Mouse (Mus musculus) megakaryocyte, adult 5-6 weeks (primary cell): Measurements from ENCODE around the gene Faap20. TPM values are rescaled to one million over a fixed set of nuclear protein-coding genes. Genes with fewer than 3 reads are reported as not detected.

Experiments used
- ATAC-seq: 2 replicates; pipeline ENCODE4 v1.8.0; 2016; ENCODE audit warnings: mild to moderate bottlenecking, inconsistent platforms; ENCODE audit not compliant: poor library complexity, severe bottlenecking
- total RNA-seq, 2 experiments: library from RNA; stranded (forward) in 1 of 2; stranded (reverse) in 1 of 2; fragments of 153-499, 151-499 nt in 1 of 2; fragments of 221-1000, 200-1000 nt in 1 of 2; gene quantifications; 2 replicates each; pipeline versions ENCODE4 v1.2.3 to v1.2.4; 2015 to 2017

The Faap20 gene
- total RNA-seq, 2 experiments from 2014 or later: 11.7 to 32.6 TPM

- no peak for ATAC-seq
Measured at GRCm38 (mm10) chr4:155220213-155221100, 29.1 kb upstream of the Faap20 start.

DNA sequence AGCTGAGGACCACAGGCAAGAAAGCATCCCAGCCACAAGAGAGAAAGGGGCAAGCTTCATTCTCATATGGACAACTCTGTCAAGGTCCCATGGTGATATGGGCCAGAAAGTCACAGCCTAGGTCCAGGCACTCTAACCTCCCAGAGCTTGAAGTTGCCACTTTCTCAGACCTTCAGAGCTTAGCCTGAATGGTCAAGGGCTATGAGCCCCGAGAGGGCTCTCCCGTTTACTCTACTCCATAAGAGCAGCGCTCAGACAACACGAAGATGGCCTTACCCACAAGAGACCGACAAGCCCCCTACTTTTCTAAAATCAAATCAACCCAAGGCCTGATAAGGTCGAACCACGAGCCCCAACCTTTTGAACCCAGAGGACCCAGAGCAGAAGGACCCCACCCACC lies 28.5 kb upstream of the Faap20 start:
- no peak for ATAC-seq

DNA sequence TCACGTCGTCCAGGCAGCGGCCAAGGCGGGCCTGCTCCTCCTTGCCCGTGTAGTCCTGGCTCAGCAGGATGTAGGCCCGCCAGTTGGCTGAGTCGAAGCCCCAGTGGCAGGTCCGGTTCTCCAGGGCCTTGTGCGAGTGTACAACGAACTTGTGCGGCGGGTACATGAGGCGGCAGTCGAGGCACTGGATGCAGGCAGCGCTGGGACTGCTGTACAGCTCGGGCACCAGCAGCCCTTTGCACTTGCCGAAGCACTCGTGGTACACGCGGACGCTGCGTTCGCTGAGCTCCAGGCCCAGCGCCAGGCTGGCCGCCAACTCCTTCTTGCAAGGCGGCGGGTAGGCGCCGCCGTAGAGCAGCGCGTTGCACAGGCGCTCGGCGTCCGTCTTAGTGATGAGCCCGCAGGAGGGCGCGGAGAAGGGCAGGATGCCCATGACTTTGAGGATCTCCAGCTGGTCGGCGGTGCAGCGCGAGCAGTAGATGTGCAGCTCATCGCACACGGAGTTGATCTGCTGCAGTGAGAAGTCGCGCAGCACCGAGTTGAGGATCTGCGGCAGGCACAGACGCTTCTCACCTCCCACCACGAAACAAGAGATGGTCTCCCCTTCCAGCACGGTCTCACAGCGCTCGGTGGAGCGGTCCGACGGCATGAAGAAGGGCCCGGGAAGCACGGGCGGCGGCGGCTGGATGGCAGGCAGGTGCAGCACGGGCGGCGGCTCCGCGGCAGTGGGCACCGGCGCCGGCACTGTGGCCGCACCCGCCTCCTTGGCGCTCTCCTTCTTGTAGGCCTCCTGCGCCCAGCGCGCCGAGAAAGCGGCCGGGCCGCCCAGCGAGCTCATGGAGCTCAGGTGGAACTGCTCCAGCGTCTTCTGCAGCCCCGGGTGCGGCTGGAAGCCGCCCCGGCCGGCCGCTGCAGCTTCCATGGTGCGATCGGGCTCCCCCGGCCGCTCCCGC lies 27.7 kb upstream of the Faap20 start:
- ATAC-seq: peak; percentile 7

DNA sequence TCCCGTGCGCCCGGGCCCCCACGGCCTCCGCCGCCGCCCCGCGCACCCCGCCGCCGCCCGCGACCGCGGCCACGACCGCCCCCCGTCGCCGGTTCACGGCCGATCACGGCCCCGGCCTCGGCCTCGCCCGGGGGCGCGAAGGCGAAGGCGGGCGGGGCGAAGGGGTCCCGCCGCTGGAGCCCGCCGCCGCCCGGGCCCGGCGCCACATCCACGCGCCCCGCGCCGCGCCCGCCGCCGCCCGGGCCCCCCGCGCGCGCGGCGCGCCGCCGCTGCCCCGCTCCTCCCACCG lies 27.1 kb upstream of the Faap20 start, which contains the start of gene Ski:
Ski (minus strand) TSS at position 41 of the 289 bp plus-strand sequence.
- ATAC-seq: no peak

DNA sequence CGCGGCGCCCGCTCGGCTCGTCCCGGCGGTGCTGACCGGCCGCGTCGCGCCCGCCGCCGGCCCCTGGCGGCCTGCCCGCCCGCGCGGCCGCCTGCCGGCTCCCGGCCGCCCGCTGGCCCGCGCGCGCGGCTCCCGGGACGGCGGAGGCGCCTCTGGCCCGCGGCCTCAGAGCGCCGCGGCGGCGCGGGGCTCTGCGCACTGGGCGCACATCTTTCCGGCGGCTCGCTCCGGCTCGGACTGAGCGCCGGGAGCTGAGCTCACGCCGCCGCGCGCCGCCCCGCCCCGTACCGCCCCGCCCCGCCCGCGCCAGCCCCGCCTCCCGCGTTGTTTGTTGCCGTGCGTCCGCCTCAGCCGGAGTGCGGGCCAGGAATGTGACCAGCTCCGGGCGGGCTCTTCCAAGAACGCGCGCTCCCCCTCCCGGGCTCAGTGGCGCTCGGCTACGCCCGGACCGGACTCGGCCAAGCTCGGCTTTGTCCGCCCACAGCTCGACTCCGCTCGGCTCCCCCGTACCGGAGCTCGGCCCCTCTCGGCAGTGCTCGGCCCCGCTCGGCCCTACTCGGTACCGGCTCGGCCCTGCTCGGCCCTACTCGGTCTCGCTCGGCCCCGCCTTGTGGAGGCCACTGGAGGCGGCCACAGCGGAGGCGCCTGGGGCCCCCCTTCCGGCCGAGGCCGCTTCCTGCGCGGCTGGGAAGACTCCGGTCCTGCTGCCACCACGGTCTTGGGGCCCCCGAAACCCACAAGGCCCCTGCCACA lies 26.6 kb upstream of the Faap20 start:
- ATAC-seq: peak; percentile 80

- ATAC-seq: no peak
Measured at GRCm38 (mm10) chr4:155223594-155224528, 25.7 kb upstream of the Faap20 start.

- no peak for ATAC-seq
Measured at GRCm38 (mm10) chr4:155225918-155226317, 23.7 kb upstream of the Faap20 start.

GRCm38 (mm10) chr4:155227986-155228385 lies 21.6 kb upstream of the Faap20 start:
- no peak for ATAC-seq

DNA sequence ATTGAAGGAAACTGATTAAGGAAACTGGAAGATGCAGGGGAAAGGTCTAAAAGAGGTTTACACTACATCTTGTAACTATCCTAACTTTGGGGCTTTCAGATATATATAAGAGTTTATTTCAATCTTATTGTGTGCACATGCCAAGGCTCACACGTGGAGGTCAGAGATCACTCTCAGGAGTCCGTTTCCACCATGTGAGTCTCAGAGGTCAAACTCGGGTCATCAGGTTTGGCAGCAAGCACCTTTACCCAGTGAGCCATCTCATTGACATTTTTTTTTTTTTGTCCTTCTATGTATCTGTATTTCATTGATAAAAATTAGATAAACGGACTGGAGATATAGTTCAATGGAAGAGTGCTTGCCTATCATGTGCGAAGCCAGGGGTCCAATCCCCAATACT lies 21.1 kb upstream of the Faap20 start:
- ATAC-seq: no peak

GRCm38 (mm10) chr4:155233878-155234277 lies 15.7 kb upstream of the Faap20 start:
- ATAC-seq: no peak

DNA sequence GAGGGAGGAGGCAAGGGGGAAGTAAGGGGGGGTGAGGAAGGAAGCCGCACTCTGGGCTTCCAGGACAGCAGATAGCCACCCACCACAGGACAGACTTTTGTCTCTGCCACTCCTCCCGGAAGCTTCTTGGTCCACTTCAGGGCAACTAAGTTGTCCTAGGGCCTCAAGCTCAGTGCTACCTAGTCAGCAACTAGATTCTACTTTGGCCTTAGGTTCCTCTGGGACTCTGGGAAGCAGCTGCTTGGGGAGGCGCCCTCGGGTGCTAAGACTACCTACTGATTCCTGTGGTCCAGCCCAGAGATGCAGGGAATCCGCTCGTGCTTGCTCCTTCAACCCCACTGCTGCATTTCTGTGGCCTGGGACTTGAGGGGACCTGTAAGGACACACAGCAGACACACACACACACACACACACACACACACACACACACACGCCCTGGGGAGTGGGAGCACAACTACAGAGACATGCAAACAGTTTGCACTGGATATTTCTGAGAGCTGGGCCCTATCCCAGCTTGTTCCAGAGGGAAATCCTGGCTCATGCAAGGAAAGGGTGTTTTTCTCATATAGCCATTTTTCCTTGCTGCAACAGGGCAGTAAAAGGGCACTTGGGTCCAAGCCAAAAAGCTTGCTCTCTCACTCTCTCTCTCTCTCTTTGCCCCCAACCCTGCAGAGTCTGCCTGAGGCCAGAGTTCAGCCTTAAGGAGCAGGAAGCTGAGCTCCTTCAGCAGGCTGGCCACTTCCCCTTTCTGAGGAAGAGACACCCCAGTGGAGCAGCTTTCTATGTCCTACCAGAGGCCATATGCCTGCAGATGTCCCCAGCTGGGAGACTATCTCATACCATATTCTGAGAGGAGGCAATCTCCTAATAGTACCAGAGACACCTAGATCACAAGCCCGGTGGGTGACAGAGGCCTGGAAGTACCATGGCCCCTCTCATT lies 15.0 kb upstream of the Faap20 start:
- peak; percentile 86 for ATAC-seq

- ATAC-seq: peak; percentile 32
Measured at GRCm38 (mm10) chr4:155235311-155236119, 14.1 kb upstream of the Faap20 start.

- ATAC-seq: no peak
Measured at GRCm38 (mm10) chr4:155236737-155237385, 12.7 kb upstream of the Faap20 start.

DNA sequence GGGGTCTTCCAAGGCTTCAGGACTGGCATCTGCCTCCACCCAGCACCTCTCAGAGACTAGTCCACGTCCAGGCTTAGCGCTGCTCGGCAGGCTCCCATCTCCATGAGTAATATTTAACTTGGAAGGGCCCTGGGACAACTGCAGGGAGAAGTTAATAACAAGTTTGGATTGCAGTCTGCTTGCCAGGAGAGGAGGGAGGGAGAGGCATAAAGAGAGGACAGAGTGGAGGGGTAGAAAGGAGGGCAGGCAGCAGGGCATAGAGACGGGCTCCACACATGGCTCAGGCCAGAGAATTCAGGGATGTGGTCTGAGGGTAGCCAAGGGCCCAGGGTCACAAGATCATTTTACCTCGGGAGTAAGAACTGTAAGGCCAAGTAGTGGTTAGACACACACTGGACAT lies 11.3 kb upstream of the Faap20 start:
- no peak for ATAC-seq

- no peak for ATAC-seq
Measured at GRCm38 (mm10) chr4:155239494-155239893, 10.1 kb upstream of the Faap20 start.

DNA sequence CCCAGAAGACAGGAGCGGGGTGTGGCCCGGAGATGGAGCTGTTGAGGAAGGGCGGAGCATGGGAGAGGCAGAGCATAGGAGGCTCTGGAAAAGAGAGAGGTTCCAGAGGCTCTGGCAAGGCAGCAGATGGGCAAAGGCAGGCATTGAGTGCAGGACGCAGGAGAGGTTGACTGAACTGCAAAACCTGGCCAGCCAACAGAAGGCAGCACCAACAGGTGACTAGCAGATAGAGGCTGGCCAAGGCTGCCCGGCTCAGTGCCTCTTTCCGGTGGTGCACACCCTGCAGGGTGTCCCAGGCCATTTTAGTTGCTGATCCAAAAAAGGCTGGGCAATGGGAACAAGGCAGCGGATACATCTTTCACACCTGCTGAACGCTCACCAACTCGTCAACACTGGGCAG lies 7.8 kb upstream of the Faap20 start:
- ATAC-seq: no peak

DNA sequence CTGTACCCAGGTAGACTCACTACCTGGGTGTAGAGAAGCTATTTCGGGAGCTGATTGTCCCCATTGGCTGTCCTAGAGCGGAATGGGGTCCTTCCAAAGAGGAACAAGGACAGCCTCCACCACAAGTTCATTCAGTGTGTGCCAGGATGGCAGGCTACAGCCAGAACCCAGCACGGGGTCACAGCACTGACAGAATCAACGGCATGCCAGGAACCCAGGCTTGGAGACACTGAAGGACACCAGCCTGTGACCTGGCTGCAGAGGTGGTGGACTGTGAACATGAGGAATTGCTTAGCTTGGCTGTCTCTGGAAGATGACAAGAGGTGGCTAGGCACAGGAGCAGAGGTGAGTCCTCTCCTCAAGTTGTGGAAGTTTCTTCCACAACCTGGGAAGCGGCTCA lies 7.3 kb upstream of the Faap20 start:
- ATAC-seq: no peak
